Mouse (Mus musculus) MEL-GATA-1-ER (cell line): Measurements from ENCODE around the gene Fam19a1.
"Not testable (repeated sequence)": the region's sequence is repeated elsewhere in the genome, so short reads cannot be mapped to it uniquely, and the experiment has no call there.

Source experiments
- DNase-seq: peaks from one replicate; pipeline ENCODE4 v3.0.0-alpha.2; 2012; ENCODE audit warnings: low read depth; ENCODE audit errors: extremely low read depth

Gene Fam19a1

GRCm38 (mm10) chr6:96112854-96113253 lies at the start of gene Fam19a1:
Gene Fam19a1, plus strand, starts transcription at chr6:96113154.
- no peak for DNase-seq

- DNase-seq, result no peak
Observed at GRCm38 (mm10) chr6:96071080-96071479, 41.9 kb upstream of the Fam19a1 start.

DNA sequence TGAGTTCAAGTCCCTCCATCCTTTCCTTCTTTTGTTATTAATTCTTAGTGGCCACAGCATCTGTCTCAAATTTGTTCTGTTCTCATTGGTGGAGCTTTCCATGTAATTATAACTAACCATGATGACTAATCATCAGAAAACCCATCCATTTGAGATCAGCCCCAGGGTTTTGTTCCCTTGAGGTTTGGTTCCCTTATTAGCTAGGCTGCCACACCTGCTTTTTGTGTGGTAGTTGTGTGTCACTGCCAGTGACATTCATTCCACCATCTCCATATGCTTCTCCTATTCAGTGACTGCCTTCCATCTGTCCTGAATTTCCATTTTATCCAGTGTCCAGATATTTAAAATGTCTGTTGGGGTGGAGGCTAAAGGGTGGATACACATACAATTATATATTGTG lies 41.4 kb upstream of the Fam19a1 start:
- DNase-seq, result no peak

GRCm38 (mm10) chr6:96089961-96090360 lies 23.0 kb upstream of the Fam19a1 start:
- DNase-seq, result no peak

GRCm38 (mm10) chr6:96093716-96094115 lies 19.2 kb upstream of the Fam19a1 start:
- DNase-seq, result no peak

- DNase-seq, result no peak
Observed at GRCm38 (mm10) chr6:96098225-96098624, 14.7 kb upstream of the Fam19a1 start.

DNA sequence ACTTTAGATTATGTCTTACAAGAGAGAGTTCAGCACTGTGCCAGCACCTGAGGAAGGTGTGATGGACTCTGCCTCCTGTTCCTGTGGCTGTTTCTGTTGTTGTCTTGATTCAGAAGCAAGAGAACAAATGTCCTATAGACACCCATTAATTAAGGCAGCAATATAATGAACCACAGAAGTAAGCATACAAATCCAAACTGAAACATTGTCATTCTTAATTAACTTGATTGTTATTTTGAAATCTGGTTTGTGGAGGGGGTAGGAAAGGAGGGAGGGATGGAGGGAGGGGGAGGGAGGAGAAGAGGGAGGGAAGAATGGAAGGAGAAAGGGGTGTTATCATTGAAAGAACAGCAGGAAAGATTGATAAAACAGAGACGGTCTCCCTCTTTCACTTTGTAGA lies 1.3 kb upstream of the Fam19a1 start:
- no peak for DNase-seq

DNA sequence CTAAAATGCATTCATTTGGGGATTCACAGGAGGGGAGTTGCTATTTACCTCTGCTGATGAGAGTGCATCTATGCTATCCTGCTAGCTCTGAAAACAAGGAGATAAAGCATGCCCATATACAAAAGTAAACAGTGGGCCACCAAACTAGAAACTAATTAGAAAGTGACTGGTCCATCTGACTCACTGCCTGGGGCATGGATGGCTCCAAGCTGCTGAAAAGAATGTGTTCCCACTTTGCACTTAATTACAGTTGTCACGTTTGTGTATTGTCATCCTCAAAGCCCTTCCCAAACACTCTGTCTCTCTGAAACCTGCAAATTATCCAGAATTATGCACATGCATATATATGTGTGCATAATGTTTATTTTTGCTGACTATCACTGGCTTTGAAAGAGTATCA lies 1.2 kb downstream of the Fam19a1 start:
- no peak for DNase-seq

DNA sequence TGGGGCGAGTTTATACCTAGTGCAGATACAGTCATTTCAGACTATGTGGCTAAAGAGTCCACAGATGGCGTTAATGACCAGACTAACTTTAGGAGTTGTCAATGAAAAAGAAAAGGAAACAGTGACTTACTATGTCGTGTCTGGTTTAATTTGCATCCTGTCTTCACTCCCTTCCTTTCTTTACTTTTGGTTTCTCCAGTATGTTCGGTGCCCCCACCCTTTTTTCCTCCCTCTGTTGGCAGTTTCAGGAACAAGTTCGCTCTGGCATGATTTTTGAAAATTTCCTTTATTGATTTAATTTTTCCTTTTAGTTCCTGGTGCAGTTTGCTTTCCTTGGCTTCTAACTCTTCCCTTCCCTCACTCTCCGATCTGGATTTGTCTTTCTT lies 3.2 kb downstream of the Fam19a1 start:
- DNase-seq, result no peak

DNA sequence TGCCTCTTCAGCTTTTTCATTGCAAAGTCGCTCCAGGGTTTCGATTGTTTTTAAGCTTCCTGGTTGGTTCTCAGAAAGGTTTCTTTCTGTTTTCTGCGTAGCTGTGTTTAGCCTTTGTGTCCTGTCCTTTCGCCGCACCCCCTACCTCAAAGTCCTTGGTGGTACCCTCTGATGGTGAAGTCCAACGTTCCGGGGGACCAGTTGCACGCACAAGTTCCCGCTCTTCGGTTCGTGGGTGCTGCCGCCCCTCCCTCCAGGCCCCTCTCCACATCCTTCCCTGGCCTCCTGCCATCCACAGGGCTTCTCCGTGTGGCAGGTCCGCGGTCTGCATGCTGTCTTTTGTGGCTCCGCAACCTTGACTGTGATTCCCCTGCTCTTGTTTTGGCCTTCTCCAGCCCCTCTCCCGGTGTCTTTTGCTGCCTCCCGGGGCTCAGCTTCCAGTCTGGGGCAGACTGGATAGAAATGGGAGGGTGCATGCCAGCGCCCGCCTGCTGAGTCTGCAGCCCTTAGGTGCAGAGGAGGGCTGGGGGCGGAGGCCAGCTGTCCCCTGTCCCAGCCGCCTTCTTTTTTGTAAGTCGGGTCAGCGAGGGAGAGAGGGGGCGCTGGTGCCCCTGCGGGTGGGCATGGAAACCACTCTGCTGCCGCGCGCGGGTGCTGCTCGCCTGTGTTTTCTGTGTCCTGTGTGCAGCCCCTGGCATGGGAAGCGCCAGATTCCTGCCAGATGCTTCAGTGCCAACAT lies 3.7 kb downstream of the Fam19a1 start:
- no peak for DNase-seq

GRCm38 (mm10) chr6:96143326-96143725 lies 30.4 kb downstream of the Fam19a1 start:
- no peak for DNase-seq

- no peak for DNase-seq
Observed at GRCm38 (mm10) chr6:96165403-96165802, 52.4 kb downstream of the Fam19a1 start.

GRCm38 (mm10) chr6:96165818-96166379 lies 52.9 kb downstream of the Fam19a1 start, which contains the start of gene 1700123L14Rik:
Gene 1700123L14Rik, minus strand, starts transcription at chr6:96166243.
- no peak for DNase-seq

DNA sequence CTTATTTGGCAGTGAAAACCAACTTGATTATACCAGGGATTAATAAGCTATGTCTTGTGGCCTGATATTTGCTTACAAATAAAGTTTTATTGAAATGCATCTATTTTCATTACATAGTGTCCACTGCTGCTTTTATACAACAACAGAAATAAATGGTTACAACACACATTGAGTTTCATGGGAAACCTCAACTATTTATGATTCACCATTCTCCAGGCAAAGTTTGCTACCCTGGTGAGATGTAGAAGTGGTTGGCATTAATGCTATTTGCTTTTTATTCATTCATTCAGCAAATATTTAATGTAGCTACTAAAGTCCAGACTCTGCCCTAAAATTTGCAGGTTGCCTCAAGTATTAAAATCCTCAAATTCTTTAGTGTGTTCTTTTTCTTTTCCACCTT lies 54.1 kb downstream of the Fam19a1 start:
- DNase-seq, result no peak

DNA sequence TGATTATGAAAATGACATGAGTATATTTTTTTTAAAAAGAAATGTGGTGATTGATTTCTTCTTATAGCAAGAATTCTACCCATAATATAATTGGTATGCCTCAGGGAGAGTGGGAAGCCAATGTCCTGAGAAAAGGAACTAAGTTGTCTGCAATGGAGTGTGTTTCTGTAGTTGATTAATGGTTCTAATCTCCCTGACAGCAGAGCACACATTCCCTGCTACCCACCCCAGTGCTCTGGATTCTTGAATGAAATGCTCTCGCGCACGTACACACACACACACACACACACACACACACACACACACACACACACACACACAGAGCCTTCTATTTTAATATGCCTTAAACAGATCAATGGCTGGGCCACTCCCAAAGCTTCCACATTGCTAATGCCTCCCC lies 60.7 kb downstream of the Fam19a1 start:
- DNase-seq, result no peak

- DNase-seq, result no peak
Observed at GRCm38 (mm10) chr6:96178530-96178929, 65.6 kb downstream of the Fam19a1 start.

DNA sequence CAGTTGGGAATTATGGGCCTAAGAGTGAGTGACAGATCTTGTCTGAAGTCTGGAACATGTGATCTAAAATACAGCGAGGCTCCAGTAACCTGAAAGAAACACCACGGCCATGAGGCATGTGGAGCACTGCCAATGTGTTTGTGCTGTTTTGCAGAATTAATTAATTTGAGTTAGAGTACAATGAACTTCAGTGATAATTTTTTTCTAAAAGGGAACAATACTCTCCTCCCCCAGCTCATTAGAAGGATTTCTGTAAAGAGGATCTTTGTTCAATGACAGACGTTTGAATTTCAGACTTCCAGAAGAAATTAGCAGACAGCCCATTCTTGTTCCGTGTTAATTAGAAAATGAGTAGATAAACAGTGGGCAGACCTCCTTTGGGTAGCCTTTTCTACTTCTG lies 70.4 kb downstream of the Fam19a1 start:
- DNase-seq, result no peak

DNA sequence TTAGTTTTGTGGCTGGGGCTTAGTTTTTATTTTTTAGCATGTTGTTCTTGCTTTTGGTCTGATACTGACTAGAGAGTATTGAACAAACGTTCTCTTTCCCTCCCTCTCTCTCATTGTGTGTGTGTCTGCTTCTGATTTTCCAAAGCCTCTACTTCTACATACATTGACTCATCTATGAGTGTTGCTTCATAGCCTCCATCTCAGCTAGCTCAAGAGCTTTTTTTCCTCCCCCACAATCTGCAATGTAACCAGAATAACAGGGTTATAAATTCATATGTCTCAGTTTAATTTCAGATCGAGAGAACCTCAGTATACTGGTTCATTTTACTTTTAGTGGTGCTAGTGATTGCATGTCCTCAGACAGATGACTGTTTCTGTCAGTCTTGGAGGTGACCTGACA lies 73.6 kb downstream of the Fam19a1 start:
- DNase-seq, result no peak

DNA sequence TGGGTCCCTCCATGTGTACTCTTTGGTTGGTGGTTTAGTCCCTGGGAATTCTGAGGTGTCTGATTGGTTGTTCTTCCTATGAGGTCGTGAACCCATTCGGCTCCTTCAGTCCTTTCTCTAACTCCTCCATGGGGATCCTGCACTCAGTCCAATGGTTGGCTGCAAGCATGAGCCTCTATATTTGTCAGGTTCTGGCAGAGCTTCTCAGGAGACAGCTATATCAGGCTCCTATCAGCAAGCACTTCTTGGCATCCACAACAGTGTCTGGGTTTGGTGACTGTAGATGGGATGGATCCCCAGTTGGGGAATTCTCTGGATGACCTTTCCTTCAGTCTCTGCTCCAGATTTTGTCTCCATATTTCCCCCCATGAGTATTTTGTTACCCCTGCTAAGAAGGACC lies 86.0 kb downstream of the Fam19a1 start:
- DNase-seq, result not testable (repeated sequence)

DNA sequence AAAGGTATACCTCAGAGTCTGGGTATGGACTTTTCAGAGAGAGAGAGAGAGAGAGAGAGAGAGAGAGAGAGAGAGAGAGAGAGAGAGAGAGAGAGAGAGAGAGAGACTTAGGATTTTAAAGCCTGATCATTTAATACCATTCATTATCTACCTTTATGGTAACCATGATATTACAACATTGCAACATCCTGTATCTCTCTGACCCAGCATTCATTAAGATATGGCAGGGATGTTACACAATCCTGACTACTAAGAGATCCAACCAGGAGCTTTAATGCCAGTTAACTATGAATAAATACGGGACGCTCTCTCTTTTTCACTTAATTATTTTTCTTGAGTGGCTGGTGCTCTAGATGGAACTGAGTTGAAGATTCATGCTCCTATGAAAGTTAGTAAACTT lies 92.4 kb downstream of the Fam19a1 start:
- no peak for DNase-seq

- no peak for DNase-seq
Observed at GRCm38 (mm10) chr6:96234806-96235205, 121.9 kb downstream of the Fam19a1 start.

- DNase-seq, result no peak
Observed at GRCm38 (mm10) chr6:96244320-96244719, 131.4 kb downstream of the Fam19a1 start.

- DNase-seq, result no peak
Observed at GRCm38 (mm10) chr6:96252001-96252400, 139.0 kb downstream of the Fam19a1 start.
